Mouse (Mus musculus) MEL (cell line): Measurements from ENCODE around the gene Cir1. TPM values are rescaled to one million over a fixed set of nuclear protein-coding genes. Genes with fewer than 3 reads are reported as not detected.

Experiments
- DNase-seq: peaks from one replicate; pipeline ENCODE4 v3.0.0; 2011; ENCODE audit warnings: low read depth, low spot score
- H3K27ac ChIP-seq: 2 replicates; pipeline ENCODE4 v1.5.1; 2012; ENCODE audit warnings: low read depth, mild to moderate bottlenecking, control low read depth, low read length, moderate library complexity; ENCODE audit not compliant: control insufficient read depth
- H3K27me3 ChIP-seq, 2 experiments: fragments of 150-350 bp in 1 of 2; sonication (generic) in 1 of 2; 2 replicates each; pipeline ENCODE4 v1.6.1; 2012; ENCODE audit warnings: low read length in 2 of 2, mild to moderate bottlenecking in 2 of 2, improper control_type of control experiment in 1 of 2, moderate library complexity in 1 of 2; ENCODE audit not compliant: insufficient read depth in 2 of 2, control insufficient read depth in 1 of 2
- H3K36me3 ChIP-seq, 2 experiments: 2 replicates each; pipeline ENCODE4 v1.6.1; 2012 to 2014; ENCODE audit warnings: low read length in 2 of 2, improper control_type of control experiment in 1 of 2, inconsistent platforms in 1 of 2, mild to moderate bottlenecking in 1 of 2; ENCODE audit not compliant: insufficient read depth in 2 of 2, control insufficient read depth in 1 of 2
- H3K4me1 ChIP-seq, 2 experiments: fragments of 150-350 bp in 1 of 2; sonication (generic) in 1 of 2; 2 replicates each; pipeline ENCODE4 v1.6.1; 2012; ENCODE audit warnings: low read length in 2 of 2, improper control_type of control experiment in 1 of 2, mild to moderate bottlenecking in 1 of 2; ENCODE audit not compliant: insufficient read depth in 2 of 2, control insufficient read depth in 1 of 2
- H3K4me3 ChIP-seq, 2 experiments: fragments of 150-350 bp in 1 of 2; sonication (generic) in 1 of 2; 2 replicates each; pipeline ENCODE4 v1.5.1; 2012; ENCODE audit warnings: low read depth in 2 of 2, low read length in 2 of 2, mild to moderate bottlenecking in 2 of 2, moderate library complexity in 2 of 2, control low read depth in 1 of 2, improper control_type of control experiment in 1 of 2; ENCODE audit not compliant: control insufficient read depth in 1 of 2, insufficient read depth in 1 of 2
- H3K79me2 ChIP-seq: 2 replicates; pipeline ENCODE4 v1.6.1; 2012; ENCODE audit warnings: mild to moderate bottlenecking, low read length, moderate library complexity; ENCODE audit not compliant: control insufficient read depth, poor library complexity, insufficient read depth
- H3K9ac ChIP-seq: 2 replicates; pipeline ENCODE4 v1.6.1; 2012; ENCODE audit warnings: low read depth, mild to moderate bottlenecking, control low read depth, low read length, moderate library complexity; ENCODE audit not compliant: control insufficient read depth, poor library complexity, severe bottlenecking
- H3K9me3 ChIP-seq: fragments of 150-350 bp; sonication (generic); replicated peaks from 2 replicates; pipeline ENCODE4 v1.6.1; 2012; ENCODE audit warnings: mild to moderate bottlenecking, low read length, improper control_type of control experiment, moderate library complexity; ENCODE audit not compliant: insufficient read depth
- BHLHE40 ChIP-seq: IDR thresholded peaks from 2 replicates; pipeline ENCODE4 v1.6.1; 2012; ENCODE audit warnings: low read depth, mild to moderate bottlenecking, inconsistent platforms, low read length, improper control_type of control experiment, borderline replicate concordance
- E2F4 ChIP-seq: IDR thresholded peaks from 2 replicates; pipeline ENCODE4 v1.6.1; 2011; ENCODE audit warnings: low read depth, low read length, improper control_type of control experiment, borderline replicate concordance
- EP300 ChIP-seq, 2 experiments: IDR thresholded peaks; 2 replicates each; pipeline ENCODE4 v1.6.1; 2011; ENCODE audit warnings: improper control_type of control experiment in 2 of 2, low read length in 2 of 2, low read depth in 1 of 2, mild to moderate bottlenecking in 1 of 2
- GABPA ChIP-seq: IDR thresholded peaks from 2 replicates; pipeline ENCODE4 v1.6.1; 2012; ENCODE audit warnings: low read depth, mild to moderate bottlenecking, inconsistent platforms, low read length, improper control_type of control experiment, moderate library complexity
- HCFC1 ChIP-seq: IDR thresholded peaks from 2 replicates; pipeline ENCODE4 v1.6.1; 2012; ENCODE audit warnings: low read depth, mild to moderate bottlenecking, inconsistent platforms, low read length, improper control_type of control experiment, moderate library complexity
- MXI1 ChIP-seq: IDR thresholded peaks from 2 replicates; pipeline ENCODE4 v1.6.1; 2011; ENCODE audit warnings: mild to moderate bottlenecking, low read depth, low read length, improper control_type of control experiment
- MYB ChIP-seq: IDR thresholded peaks from 2 replicates; pipeline ENCODE4 v1.6.1; 2011; ENCODE audit warnings: mild to moderate bottlenecking, low read depth, low read length, improper control_type of control experiment
- NELFE ChIP-seq: IDR thresholded peaks from 2 replicates; pipeline ENCODE4 v1.6.1; 2011; ENCODE audit warnings: low read depth, low read length, improper control_type of control experiment
- NRF1 ChIP-seq: IDR thresholded peaks from 2 replicates; pipeline ENCODE4 v1.6.1; 2014; ENCODE audit warnings: low read depth, mild to moderate bottlenecking, inconsistent platforms, low read length, improper control_type of control experiment, moderate library complexity; ENCODE audit not compliant: poor library complexity, insufficient read depth, severe bottlenecking
- POLR2AphosphoS5 ChIP-seq: IDR thresholded peaks from 2 replicates; pipeline ENCODE4 v1.6.1; 2012; ENCODE audit warnings: low read depth, borderline replicate concordance, mild to moderate bottlenecking, inconsistent platforms, low read length, moderate library complexity, mixed read lengths
- RCOR1 ChIP-seq: IDR thresholded peaks from 2 replicates; pipeline ENCODE4 v1.6.1; 2012; ENCODE audit warnings: low read depth, mild to moderate bottlenecking, inconsistent platforms, low read length, improper control_type of control experiment
- SIN3A ChIP-seq: IDR thresholded peaks from 2 replicates; pipeline ENCODE4 v1.6.1; 2012; ENCODE audit warnings: low read length, improper control_type of control experiment, inconsistent platforms
- SMC3 ChIP-seq: IDR thresholded peaks from 2 replicates; pipeline ENCODE4 v1.6.1; 2011; ENCODE audit warnings: low read depth, low read length, improper control_type of control experiment
- TCF12 ChIP-seq: IDR thresholded peaks from 2 replicates; pipeline ENCODE4 v1.6.1; 2014; ENCODE audit warnings: low read depth, mild to moderate bottlenecking, inconsistent platforms, low read length, improper control_type of control experiment, moderate library complexity
- UBTF ChIP-seq: IDR thresholded peaks from 2 replicates; pipeline ENCODE4 v1.6.1; 2012; ENCODE audit warnings: low read depth, mild to moderate bottlenecking, inconsistent platforms, low read length, improper control_type of control experiment, moderate library complexity, borderline replicate concordance; ENCODE audit not compliant: insufficient read depth
- ZC3H11A ChIP-seq: IDR thresholded peaks from 2 replicates; pipeline ENCODE4 v1.6.1; 2012; ENCODE audit warnings: low read depth, mild to moderate bottlenecking, inconsistent platforms, low read length, improper control_type of control experiment
- ZKSCAN1 ChIP-seq: IDR thresholded peaks from 2 replicates; pipeline ENCODE4 v1.6.1; 2012; ENCODE audit warnings: low read depth, mild to moderate bottlenecking, inconsistent platforms, low read length, improper control_type of control experiment, moderate library complexity
- ZMIZ1 ChIP-seq: IDR thresholded peaks from 2 replicates; pipeline ENCODE4 v1.6.1; 2012; ENCODE audit warnings: low read depth, mild to moderate bottlenecking, inconsistent platforms, low read length, improper control_type of control experiment, moderate library complexity
- ZNF384 ChIP-seq: IDR thresholded peaks from 2 replicates; pipeline ENCODE4 v1.6.1; 2012; ENCODE audit warnings: low read depth, mild to moderate bottlenecking, inconsistent platforms, low read length, improper control_type of control experiment
- polyA plus RNA-seq, 2 experiments: library from polyadenylated mRNA; stranded (reverse) in 1 of 2; unstranded in 1 of 2; fragments of >175 nt in 1 of 2; fragments of >200 nt in 1 of 2; gene quantifications; 2 replicates each; pipeline versions ENCODE4 v1.2.1 to v1.2.4; 2012; ENCODE audit warnings: low replicate concordance in 2 of 2, low read depth in 1 of 2; ENCODE audit not compliant: insufficient read length in 2 of 2, insufficient read depth in 1 of 2, missing spikeins in 1 of 2
- total RNA-seq: library from RNA; depleted of rRNA; stranded (reverse); fragments of 300-350 nt; gene quantifications from 2 replicates; pipeline ENCODE4 v1.2.3, GENCODE M21; 2012

The Cir1 gene
- total and polyA plus RNA-seq, 3 experiments = 3.4 to 7.7 TPM; not detected in 1

DNA sequence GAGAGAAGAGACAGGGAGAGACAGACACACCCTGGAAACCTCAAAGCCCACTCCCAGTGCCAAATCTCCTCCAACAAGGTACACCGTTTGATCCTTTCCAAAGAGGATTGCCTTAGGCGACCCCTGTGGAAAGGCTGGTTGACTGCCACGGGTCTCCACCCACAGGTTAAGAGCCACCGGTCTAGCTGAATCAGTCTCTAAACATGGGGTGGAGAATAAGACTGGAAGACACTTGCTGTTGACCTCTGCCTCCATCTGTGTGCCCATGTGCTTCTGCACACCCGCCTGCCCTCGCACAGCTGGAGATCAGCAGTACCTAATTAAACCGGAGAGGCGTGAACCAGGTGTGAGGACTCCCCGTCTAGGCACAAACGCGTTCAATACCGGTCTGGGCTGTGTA is 10.5 kb upstream of the Cir1 start:
- no peaks in the 10 kb centered on the region for H3K36me3 ChIP-seq
- H3K9ac ChIP-seq = no peak overlapping the region
- DNase-seq = no peak
- no peaks in the 10 kb centered on the region for H3K9me3 ChIP-seq
- H3K4me1 ChIP-seq = no peaks in the 10 kb centered on the region
- no peaks in the 10 kb centered on the region for H3K27me3 ChIP-seq
- H3K4me3 ChIP-seq = no peak overlapping the region
- H3K27ac ChIP-seq = no peak overlapping the region
- TF ChIP-seq HCFC1 (no peak), E2F4 (no peak), NRF1 (no peak), POLR2AphosphoS5 (no peak), ZMIZ1 (no peak), BHLHE40 (no peak), SIN3A (no peak), NELFE (no peak), TCF12 (no peak), EP300 (IDR thresholded peaks at IDR 0.05; ENCODE audit: low read depth in 1 of 2, low read length in 2 of 2) (no peak)
- H3K79me2 ChIP-seq = no peaks in the 10 kb centered on the region

DNA sequence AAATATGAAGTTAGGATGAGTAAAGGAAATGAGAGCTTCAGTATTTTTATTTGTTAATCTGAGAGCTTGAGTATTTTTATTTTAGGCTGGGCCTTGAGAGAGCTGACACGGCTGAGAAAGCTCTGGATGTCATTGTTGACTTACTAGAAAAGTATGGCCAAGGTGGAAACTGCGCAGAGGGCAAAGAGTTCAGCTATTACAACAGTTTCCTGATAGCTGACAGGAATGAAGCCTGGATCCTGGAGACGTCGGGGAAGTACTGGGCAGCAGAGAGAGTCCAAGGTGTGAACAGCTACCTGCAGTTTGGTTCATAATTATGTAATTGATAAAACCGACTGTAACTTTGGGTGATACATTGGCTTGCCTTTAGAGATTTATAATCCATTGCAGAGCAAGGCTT is 6.7 kb upstream of the Cir1 start:
- Histone ChIP-seq H3K4me1 (no peaks in the 10 kb centered on the region; a peak in 1 of 4 replicates), H3K4me3 (no peak overlapping the region), H3K27ac (no peak overlapping the region), H3K36me3 (peaks cover 0 to 3% of the 10 kb centered on the region in 2 experiments; a peak in 2 of 4 replicates), H3K79me2 (no peaks in the 10 kb centered on the region), H3K27me3 (no peaks in the 10 kb centered on the region), H3K9ac (no peak overlapping the region), H3K9me3 (no peaks in the 10 kb centered on the region)
- TF ChIP-seq SIN3A = no peak
- no peak for TF ChIP-seq HCFC1
- no peak for TF ChIP-seq MYB
- no peak for TF ChIP-seq TCF12
- no peak for TF ChIP-seq NRF1
- no peak for TF ChIP-seq UBTF
- no peak for TF ChIP-seq RCOR1
- TF ChIP-seq MXI1 = no peak
- no peak for TF ChIP-seq ZC3H11A
- TF ChIP-seq SMC3 = no peak
- no peak for TF ChIP-seq ZKSCAN1
- no peak for TF ChIP-seq GABPA
- no peak for TF ChIP-seq ZNF384
- TF ChIP-seq EP300 (IDR thresholded peaks at IDR 0.05; ENCODE audit: low read depth in 1 of 2, low read length in 2 of 2) = no peak
- DNase-seq = no peak
